In genomic region chr16:17018071-17018470, GRCm38 (mm10) we compare ENCODE assay signal across 27 mouse cellular contexts. TPM values are rescaled to one million over a fixed set of nuclear protein-coding genes. Genes with fewer than 3 reads are reported as not detected.
DNase-seq lines count a peak whose midpoint lies in the region; ATAC-seq lines count a peak whose summit lies in the region.
"Had no signal": no experiment of that assay in that cellular context is flagged by ENCODE, and none has a peak within 500 bp of the region (broad histone marks: within the 10 kb centered on the region; RNA-seq: fewer than 3 reads in every experiment).

No protein-coding gene starts in this region.

- no peaks in the 10 kb centered on the region for H3K9me3 ChIP-seq in heart, embryonic 16.5 days (replicated peaks; ENCODE audit: control insufficient read depth, low read length)
- H3K9me3 ChIP-seq: embryonic facial prominence, embryonic 12.5 days; embryonic facial prominence, embryonic 15.5 days; heart, embryonic 12.5 days; heart, embryonic 15.5 days; hindbrain, embryonic 10.5 days; hindbrain, embryonic 13.5 days; intestine, embryonic 15.5 days had no signal

- H3K36me3 ChIP-seq in heart, embryonic 16.5 days (ENCODE audit: control insufficient read depth, insufficient read depth): peaks cover 27% of the 10 kb centered on the region

- peak overlapping the region; percentile 9; the same call in 1 of the 2 replicates for H3K27ac ChIP-seq in heart, embryonic 16.5 days (ENCODE audit: low read length)
- H3K27ac ChIP-seq: embryonic facial prominence, embryonic 12.5 days; embryonic facial prominence, embryonic 15.5 days; gastrocnemius, adult 2 months; heart, embryonic 15.5 days; hindbrain, embryonic 10.5 days; hindbrain, embryonic 13.5 days; intestine, embryonic 15.5 days had no signal

- no peak overlapping the region for H3K4me3 ChIP-seq in heart, embryonic 16.5 days (ENCODE audit: low read length)
- H3K4me3 ChIP-seq: embryonic facial prominence, embryonic 12.5 days; embryonic facial prominence, embryonic 15.5 days; gastrocnemius, adult 2 months; heart, embryonic 12.5 days; heart, embryonic 15.5 days; hindbrain, embryonic 10.5 days; hindbrain, embryonic 13.5 days; intestine, embryonic 15.5 days had no signal

- intact Hi-C loops in heart, postnatal 14 days (cut with DNase I): no loop called here

- H3K27me3 ChIP-seq in heart, embryonic 16.5 days (ENCODE audit: control insufficient read depth, insufficient read depth, low read length): no peaks in the 10 kb centered on the region
- H3K27me3 ChIP-seq: embryonic facial prominence, embryonic 12.5 days; embryonic facial prominence, embryonic 15.5 days; heart, embryonic 12.5 days; heart, embryonic 15.5 days; hindbrain, embryonic 13.5 days; intestine, embryonic 15.5 days had no signal

- WGBS in heart, embryonic 16.5 days: 54% methylated on average over 6 of the region's 6 CpGs

- H3K4me2 ChIP-seq in heart, embryonic 16.5 days (ENCODE audit: low read depth, low read length): no peak overlapping the region
- H3K4me2 ChIP-seq: embryonic facial prominence, embryonic 12.5 days; embryonic facial prominence, embryonic 15.5 days; heart, embryonic 12.5 days; heart, embryonic 15.5 days; hindbrain, embryonic 13.5 days; intestine, embryonic 15.5 days had no signal

- no peak overlapping the region for H3K9ac ChIP-seq in heart, embryonic 16.5 days (ENCODE audit: low read length)
- H3K9ac ChIP-seq: embryonic facial prominence, embryonic 12.5 days; embryonic facial prominence, embryonic 15.5 days; forebrain, postnatal 0 days; heart, embryonic 12.5 days; heart, embryonic 15.5 days; hindbrain, embryonic 13.5 days; intestine, embryonic 15.5 days had no signal

- ATAC-seq in heart, embryonic 16.5 days (replicated peaks; ENCODE audit: extremely low read depth, insufficient read depth, low FRiP score): no peak
- ATAC-seq: activated CD4-positive, CD25-positive, alpha-beta regulatory T cell, adult 4 months; forebrain, embryonic 14.5 days; forebrain, postnatal 0 days; hindbrain, embryonic 16.5 days; intestine, embryonic 15.5 days had no signal

- DNase-seq in heart, postnatal 14 days: no peak
- DNase-seq in embryo, embryonic 10 days (ENCODE audit: low spot score): peak; percentile 56
- peak; percentile 3 for DNase-seq in embryo, embryonic 9.5 days (ENCODE audit: extremely low spot score)
- no peak for DNase-seq in lung, postnatal 36 days
- DNase-seq in thymus, postnatal 4 days: no peak
- DNase-seq: adrenal gland, adult 8-10 months; adrenal gland, postnatal 25 days; cerebellum, adult 11-12 months; cerebellum, adult 8-10 months; cerebellum, postnatal 10 days; cerebellum, postnatal 36 days; forebrain, postnatal 0 days; gastrocnemius, adult 2 months; gastrocnemius, postnatal 14 days; heart, adult 18-20 months; heart, postnatal 36 days had no signal

- peaks cover 9% of the 10 kb centered on the region for H3K4me1 ChIP-seq in heart, embryonic 16.5 days (ENCODE audit: control insufficient read depth, insufficient read depth, low read length)
- H3K4me1 ChIP-seq: embryonic facial prominence, embryonic 15.5 days; heart, embryonic 15.5 days; hindbrain, embryonic 10.5 days; hindbrain, embryonic 13.5 days; intestine, embryonic 15.5 days had no signal

RNA-seq across cellular contexts. Expression of gene Mapk1, which starts 34.9 kb away (rescaled TPM):
- 129 and 131 TPM in 2 replicates for polyA plus RNA-seq in heart, embryonic 16.5 days (2015; fragmentation: Nextera tagmentation; extraction: Ambion mirVana)
- total RNA-seq in heart, postnatal 14 days (2021): 100 to 1,000 TPM; 109 to 114 TPM

RNA-seq across cellular contexts. Expression of gene Ypel1, which starts 51.4 kb away (rescaled TPM):
- polyA plus RNA-seq in heart, embryonic 16.5 days (2015; fragmentation: Nextera tagmentation; extraction: Ambion mirVana): 9.4 and 10.1 TPM in 2 replicates
- total RNA-seq in heart, postnatal 14 days (2021): 1 to 10 TPM; 2.9 to 3.3 TPM

Comparison
In these comparisons a context has a peak if more than half of its experiments do, and no peak if none do; other contexts are left out.
1. DNase-seq: peak in embryo, embryonic 10 days (single experiment) and embryo, embryonic 9.5 days (single experiment); none in heart, postnatal 14 days (0 of 2), lung, postnatal 36 days (single experiment) and thymus, postnatal 4 days (single experiment).